Mouse (Mus musculus): ENCODE measurements around the gene Heatr5b.

DNA sequence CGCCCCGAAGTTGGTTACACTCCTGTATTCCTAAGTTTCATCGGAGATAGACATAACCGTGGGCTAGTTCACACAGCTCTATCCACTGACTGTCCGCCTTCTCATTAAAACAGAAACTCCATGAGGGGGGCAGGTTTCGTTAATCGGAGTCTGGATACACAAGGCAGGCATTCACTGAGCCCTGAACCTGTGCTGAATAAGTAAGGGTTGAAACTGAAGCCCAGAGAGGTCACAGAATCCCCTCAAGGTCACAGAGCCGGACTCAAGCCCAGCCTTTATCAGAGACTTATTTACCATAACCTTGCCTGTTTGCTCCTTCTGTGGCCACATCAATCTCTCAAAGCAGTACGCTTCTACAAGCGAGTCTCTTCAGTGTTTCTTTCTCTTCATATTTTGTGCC lies 100.4 kb downstream of the Heatr5b start:
- TF ChIP-seq POLR2A (IDR thresholded peaks at IDR 0.05; ENCODE audit: borderline replicate concordance, low read depth, low read length) (no peak), CTCF (IDR thresholded peaks at IDR 0.05; ENCODE audit: low read depth, low read length) (no peak)

Data from bone marrow macrophage, adult 2 months (primary cell).